Mouse (Mus musculus) urinary bladder, postnatal 4 days (tissue): ENCODE data around the gene Csk.
A peak's percentile ranks its signal among the peaks of the same experiment; 100 is the strongest.

Experiments used
- DNase-seq, 2 experiments: peaks; one replicate each; pipeline ENCODE4 v3.0.0; 2021 to 2022; ENCODE audit warnings: low spot score in 2 of 2

Gene Csk

DNA sequence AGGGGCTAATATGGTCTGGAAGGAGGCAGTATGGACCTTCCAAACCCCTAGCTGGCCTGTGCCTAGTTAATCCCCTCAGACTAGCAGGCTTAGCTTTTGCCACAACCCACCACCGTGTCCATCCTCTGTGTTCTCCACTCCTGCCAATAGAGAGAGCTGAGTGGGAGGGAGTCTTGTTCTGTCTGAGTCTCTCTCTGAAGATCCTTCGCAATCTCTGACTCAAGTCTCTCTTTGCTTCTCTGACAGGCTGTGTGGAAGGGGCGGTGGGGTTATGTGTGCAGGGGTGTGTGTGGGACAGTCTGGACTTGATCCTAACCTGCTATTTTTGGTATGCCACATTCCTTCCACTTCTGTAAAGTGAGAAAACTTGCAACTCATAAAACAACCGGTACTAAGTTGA is 48.6 kb downstream of the Csk start:
- no peak for DNase-seq

DNA sequence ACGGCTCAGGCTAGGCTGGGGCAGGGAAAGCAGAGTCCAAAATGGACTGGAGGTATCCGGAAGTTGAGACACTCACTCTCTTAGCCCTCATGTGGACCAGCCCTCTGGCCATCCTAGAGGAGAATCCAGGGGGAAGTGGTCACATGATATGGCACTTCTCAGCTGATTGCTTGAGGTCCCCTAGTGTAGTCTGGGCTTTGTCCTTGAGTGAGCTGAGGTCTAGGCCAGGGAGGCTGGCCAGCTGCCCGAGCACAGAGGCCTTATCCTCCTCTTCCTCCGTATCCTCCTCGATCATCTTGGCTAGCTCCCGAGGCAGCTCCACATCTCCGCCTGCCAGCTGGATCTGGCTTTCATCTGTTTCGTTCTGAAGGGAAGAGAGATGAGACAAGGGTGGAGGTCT is 51.3 kb downstream of the Csk start:
- DNase-seq = no peak

DNA sequence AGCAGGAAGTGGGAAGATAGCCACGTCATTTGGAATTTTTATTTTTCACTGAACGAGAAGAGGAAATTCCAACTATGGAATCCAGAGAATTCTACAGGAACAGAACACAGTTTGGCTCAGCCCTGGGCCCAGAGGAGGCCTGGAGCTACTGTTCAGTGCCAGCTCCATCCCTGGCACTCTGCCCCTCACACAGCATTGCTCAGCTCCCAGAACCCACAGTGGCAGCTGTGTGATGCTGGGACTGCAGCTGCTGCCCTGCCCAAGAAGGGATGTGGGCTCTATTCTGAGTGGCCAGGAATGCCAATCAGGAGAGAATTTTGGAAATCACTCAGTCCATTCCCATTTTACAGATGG is 52.1 kb downstream of the Csk start:
- DNase-seq = no peak

DNA sequence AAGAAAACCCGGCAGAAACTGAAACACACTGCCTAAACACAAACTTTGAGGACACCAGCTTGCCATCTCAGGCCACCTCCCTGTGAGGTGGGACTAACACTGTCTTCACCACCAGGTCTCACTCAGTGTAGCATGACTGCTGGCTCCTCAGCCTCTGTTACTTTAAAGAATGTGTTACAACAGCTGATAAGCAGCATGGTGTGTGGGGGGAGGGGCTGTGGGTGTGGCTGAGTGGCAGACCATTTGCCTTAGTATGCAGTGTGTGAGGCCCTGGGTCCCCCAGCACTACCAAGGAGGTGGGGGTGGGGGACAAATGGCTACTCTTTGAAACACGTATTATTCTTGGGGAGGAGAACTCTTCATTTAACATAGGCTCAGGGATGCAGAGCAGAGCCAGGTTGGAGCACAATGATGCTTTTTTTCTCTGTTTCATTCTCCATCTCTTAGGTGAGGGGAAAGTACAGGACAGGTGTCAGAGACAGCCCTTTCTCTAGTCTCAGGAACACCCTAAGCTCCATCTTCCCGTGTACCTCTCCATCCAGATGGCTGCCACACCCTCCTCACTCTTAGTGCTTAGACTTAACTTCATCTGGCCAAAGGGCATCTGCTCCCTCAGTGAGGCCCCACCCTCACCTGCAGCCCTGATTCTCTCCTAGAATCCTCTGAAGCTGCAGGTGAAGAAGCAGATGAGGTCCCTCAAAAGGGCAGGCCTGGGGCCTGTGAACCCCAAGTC is 52.6 kb downstream of the Csk start:
- DNase-seq = no peak

DNA sequence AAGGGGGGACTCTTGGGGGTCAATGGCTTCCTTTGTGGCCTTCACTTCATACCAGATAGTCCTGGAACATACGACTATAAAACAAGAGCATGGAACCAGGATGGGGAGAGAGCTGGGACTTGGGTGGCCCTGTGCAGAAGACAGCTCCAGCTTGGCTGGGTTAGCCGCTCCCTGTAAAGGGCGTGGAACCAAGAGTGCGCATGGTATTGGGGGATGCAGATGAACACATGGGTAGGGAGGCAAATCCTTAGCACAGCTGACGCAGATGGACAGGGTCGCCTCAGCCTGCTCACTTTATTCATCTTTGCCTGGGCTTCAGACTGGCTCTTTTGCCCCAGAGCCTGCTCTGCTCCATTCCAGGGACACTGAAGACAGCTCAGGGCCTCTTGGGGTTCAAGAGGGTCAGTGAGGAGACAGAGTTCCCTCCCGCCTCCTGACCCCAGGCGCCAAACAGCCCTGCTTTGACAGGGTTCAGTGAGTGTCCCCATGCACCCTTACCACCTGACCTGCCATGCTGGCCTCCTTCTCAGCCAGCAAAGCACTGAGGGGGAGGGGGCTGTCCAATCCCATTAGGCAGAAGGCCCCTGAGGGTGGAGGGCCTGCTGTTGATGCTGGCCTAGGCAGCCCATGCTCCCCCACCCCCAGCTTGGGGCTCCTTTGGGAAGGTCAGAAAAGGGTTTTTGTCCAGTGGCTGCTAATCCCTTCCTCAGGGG is 54.4 kb downstream of the Csk start:
- no peak for DNase-seq

DNA sequence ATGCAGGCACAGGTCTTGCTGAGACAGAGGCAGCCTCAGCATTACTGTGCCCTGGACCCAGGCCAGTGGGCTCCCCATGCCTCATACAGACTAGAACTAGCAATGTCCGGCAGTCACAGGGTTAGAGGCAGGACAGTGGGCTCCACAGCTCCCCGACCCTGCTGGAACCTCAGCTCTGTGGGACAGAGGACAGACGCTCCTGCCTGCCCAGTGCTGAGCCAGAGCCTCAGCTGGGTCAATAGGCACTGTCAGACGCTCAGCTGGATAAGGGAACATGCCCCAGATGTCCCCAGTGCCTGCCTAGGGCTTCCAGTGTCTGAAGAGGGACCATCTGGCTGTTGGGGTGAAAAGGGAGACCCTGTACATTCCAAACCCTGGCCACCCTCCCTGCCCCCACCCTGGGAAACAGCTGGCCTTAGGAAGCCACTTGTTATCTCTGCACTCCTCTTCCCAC is 55.5 kb downstream of the Csk start:
- no peak for DNase-seq

DNA sequence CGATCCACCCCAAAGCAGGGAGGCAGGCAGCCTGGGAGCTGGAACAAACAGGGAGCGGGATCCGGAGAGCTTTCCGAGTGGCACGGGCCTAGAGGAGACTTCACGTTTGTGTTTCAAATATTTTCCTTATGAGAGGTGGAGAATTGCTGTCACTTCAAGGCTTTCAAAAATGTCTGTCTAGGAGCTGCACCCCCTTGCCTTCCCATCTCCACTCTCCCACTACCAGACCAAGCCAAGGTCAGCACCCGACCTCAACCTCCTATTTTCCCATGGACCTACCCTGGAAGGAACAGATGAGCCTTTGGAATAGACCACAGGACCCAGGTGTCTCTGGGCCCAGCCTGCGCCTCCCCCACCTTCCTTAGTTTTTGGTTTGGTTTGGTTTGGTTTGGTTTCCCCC is 56.2 kb downstream of the Csk start:
- no peak for DNase-seq

DNA sequence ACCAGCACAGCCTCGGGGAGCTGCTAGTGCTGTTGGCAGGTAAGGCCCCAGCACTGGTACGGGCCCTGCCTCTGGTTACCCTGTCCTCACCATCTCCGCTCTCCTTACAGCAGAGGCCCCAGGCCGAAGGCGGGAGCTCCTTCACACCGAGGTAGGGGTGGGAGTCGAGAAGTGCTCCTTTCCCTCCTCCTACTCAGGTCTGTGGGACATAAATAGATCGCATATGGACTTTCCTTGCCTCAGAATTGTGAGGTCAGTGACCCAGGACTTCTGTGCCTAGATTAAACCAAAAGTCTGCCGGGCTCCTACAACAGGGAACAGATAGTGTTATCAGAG is 59.3 kb downstream of the Csk start:
- no peak for DNase-seq

DNA sequence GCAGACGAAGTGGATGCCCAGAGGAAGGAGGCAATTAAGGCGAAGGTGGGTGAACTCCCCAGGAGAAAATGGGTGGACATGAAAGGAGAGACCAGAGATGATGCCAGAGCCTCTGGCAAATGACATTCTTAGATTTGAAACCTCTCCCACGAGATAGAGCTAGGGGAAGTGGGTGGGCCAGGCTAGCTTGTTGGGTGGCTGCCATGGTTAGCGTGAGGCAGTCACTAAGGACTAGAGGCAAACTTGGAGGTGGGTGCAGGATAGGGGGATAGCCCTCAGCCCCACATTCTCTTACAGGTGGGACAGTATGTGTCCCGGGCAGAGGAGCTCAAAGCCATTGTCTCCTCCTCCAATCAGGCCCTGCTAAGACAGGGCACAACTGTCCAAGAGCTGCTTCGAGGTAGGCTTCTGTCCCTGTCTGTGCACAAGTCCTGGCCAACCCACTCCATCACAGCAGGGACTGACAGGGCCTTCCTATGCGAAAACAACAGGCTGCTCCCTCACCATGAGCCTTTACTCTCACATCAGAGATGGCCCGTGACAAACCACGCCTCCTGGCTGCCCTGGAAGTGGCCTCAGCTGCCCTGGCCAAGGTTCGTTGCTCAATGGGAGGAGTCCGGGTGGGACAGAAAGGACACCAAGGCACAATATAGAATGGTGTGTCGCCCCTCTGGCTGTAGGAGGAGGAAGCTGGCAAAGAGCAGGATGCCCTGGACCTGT is 59.8 kb downstream of the Csk start:
- DNase-seq = no peak

DNA sequence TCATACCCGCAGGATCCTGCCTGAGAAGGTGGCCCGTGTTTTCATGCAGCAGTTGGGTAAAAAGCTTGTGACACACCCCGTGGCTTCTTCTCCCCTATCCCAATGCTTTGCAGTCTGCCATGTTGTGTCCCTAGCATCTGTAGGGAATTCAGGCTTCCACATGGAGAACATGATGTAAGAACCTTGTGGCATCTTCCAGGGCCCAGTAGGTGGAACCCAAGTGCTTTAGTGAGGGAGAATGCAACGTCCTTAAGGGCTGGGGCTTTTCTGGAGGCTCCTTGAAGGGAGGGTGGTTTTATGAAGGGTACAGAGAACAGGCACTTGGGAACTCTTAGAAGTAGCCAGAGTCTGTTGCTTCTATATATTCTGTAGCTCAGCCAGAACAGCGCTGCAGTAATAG is 62.7 kb downstream of the Csk start:
- no peak for DNase-seq

DNA sequence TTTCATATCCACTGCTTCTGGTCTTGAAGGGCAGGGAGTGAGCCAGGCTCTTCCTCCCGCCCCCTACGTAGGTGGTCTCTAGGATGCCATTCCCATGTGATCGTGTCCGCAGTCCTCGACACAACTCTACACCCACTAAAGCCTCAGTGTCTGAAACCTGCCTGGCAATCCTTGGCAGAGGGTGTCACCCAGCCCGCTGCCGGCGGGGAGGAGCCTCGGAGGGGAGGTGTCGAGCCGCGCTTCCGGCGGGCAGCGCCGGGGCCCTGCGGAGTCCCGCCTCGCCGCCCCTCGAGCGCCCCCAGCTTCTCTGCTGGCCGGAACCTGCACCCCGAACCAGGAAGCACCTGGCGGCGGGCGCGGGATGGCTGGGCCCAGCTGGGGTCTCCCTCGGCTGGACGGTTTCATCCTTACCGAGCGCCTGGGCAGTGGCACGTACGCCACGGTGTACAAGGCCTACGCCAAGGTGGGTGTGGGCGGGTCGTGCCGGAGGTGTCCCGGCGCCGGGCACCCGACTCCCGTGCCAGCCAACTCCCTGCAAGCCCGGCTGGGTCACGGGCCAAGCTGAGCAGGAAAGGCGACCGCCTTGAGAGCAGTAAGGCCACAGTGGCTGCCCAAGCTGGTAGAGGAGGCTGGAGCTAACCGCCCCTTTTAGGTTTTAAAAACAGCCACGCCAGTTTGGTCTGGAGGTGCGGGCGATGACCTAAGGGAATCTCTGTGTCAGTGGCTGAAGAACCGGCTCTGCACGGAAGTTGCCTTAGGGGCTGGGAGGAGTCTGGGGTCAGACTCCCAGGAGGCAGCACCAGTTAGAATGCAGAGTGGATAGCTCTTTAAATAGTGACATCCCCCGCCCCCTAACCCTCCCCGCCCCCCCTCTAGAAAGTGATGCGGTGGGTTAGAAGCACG is 64.0 kb downstream of the Csk start, which contains the start of gene Ulk3:
TSS of gene Ulk3 (plus strand) at position 229 of the 903 bp plus-strand sequence.
- peak; percentile 78 to 84 for DNase-seq

DNA sequence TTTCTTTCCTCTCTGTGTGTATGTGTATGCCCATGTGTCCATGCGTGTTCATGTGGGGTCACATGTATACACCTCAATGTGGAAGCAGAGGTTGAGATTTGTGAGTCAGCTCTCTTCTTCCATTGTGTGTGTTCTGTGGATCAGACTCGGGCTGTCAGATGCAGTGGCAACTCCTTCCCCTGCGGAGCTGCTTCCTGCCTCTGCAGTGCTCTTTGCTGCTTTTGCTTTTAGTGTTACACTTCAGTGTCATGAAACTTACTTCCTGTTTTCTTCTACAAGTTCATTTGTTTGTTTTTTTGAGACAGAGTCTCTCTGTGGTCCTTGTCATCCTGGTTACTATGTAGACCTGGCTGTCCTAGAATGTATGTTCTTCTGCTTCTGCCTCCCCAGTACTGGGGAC is 68.4 kb downstream of the Csk start:
- DNase-seq = no peak

DNA sequence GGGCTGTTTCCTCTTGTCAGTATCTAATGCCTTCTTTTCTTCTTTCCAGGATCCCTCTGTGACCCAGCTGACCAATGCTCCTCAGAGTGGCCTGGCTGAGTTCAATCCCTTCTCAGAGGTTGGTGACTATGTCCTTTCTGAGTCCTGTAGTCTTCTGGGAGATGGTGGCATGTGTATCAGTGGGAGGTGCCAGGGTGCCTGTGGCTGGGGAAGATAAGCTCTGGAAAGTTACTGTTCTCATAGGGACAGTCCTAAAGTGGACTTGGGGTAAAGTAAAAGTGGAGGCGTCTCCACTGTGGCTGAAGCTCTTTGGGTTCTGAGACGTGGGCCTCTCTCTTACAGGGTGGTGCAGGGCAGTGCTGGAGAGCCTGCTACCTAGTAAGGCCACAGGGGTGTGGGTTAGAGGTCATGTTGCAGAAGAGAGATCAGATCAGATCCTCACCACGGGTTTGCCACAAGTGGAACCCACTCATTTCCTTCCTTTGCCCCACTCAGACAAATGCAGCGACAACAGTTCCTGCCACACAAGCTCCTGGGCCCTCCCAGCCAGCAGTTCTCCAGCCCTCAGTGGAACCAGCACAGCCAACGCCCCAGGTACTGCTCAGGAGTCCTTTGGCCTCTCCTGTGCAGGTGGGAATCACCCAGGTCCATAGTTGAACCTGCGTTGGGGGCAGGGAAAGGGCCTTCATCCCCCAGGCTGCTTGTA is 76.1 kb downstream of the Csk start:
- no peak for DNase-seq
